Mouse (Mus musculus): ENCODE measurements around the gene Gm44805.

Gene Gm44805

GRCm38 (mm10) chr7:19681202-19681694 is at the start of gene Gm44805, which contains the start of gene Apoc4:
Gm44805 (minus strand) TSS chr7:19681423.
Apoc4 (minus strand) TSS chr7:19681479.
- peak; percentile 29 for DNase-seq

- DNase-seq = no peak
Observed at GRCm38 (mm10) chr7:19726541-19726940, 45.3 kb upstream of the Gm44805 start.

- peak; percentile 55 for DNase-seq
Observed at GRCm38 (mm10) chr7:19724167-19724566, 42.9 kb upstream of the Gm44805 start.

GRCm38 (mm10) chr7:19722754-19723195 is 41.6 kb upstream of the Gm44805 start:
- peak; percentile 76 for DNase-seq

- DNase-seq = no peak
Observed at GRCm38 (mm10) chr7:19719200-19719599, 38.0 kb upstream of the Gm44805 start.

GRCm38 (mm10) chr7:19718297-19718952 is 37.2 kb upstream of the Gm44805 start:
- no peak for DNase-seq

GRCm38 (mm10) chr7:19717346-19717745 is 36.1 kb upstream of the Gm44805 start:
- DNase-seq = no peak

GRCm38 (mm10) chr7:19716822-19717221 is 35.6 kb upstream of the Gm44805 start:
- no peak for DNase-seq

GRCm38 (mm10) chr7:19716055-19716682 is 34.9 kb upstream of the Gm44805 start:
- DNase-seq = no peak

GRCm38 (mm10) chr7:19715239-19716054 is 34.2 kb upstream of the Gm44805 start, which contains the start of gene Tomm40:
Tomm40 (minus strand) TSS chr7:19715438.
- DNase-seq = peak; percentile 100

- no peak for DNase-seq
Observed at GRCm38 (mm10) chr7:19714836-19715235, 33.6 kb upstream of the Gm44805 start.

- DNase-seq = no peak
Observed at GRCm38 (mm10) chr7:19713598-19713997, 32.4 kb upstream of the Gm44805 start.

GRCm38 (mm10) chr7:19713196-19713595 is 32.0 kb upstream of the Gm44805 start:
- DNase-seq = peak; percentile 45

GRCm38 (mm10) chr7:19712414-19712813 is 31.2 kb upstream of the Gm44805 start:
- peak; percentile 44 for DNase-seq

- no peak for DNase-seq
Observed at GRCm38 (mm10) chr7:19710650-19711049, 29.4 kb upstream of the Gm44805 start.

GRCm38 (mm10) chr7:19705271-19705670 is 24.0 kb upstream of the Gm44805 start:
- DNase-seq = no peak

- DNase-seq = no peak
Observed at GRCm38 (mm10) chr7:19704475-19704874, 23.3 kb upstream of the Gm44805 start.

- no peak for DNase-seq
Observed at GRCm38 (mm10) chr7:19702859-19703555, 21.8 kb upstream of the Gm44805 start.

- DNase-seq = peak; percentile 89
Observed at GRCm38 (mm10) chr7:19701069-19701761, 20.0 kb upstream of the Gm44805 start.

GRCm38 (mm10) chr7:19700299-19701068 is 19.3 kb upstream of the Gm44805 start:
- no peak for DNase-seq

GRCm38 (mm10) chr7:19699827-19700148 is 18.6 kb upstream of the Gm44805 start:
- DNase-seq = no peak

Measured in lung, postnatal 10 days (tissue).